Mouse (Mus musculus): ENCODE data around the gene Meis2.

The Meis2 gene

GRCm38 (mm10) chr2:116035345-116035744 lies 30.3 kb downstream of the Meis2 start:
- ChIA-PET POLR2A (interaction anchor here in 2 of 4 experiments (0.6 to 0.7 kb wide), 2 partner anchors 31 to 792 kb away, joined by 3 to 4 read pairs; no protein-coding TSS in a partner anchor), CTCF (no interaction called here)

GRCm38 (mm10) chr2:116028127-116028526 lies 37.5 kb downstream of the Meis2 start:
- CTCF ChIA-PET = interaction anchor here in 1 of 4 experiments (0.6 kb wide), 1 partner anchor 513 kb away, joined by 3 read pairs; no protein-coding TSS in a partner anchor

GRCm38 (mm10) chr2:116022876-116023275 lies 42.8 kb downstream of the Meis2 start:
- ChIA-PET POLR2A (no interaction called here), CTCF (no interaction called here)

More at GRCm38 (mm10) chr2:116028127-116028526, 37.5 kb downstream of the Meis2 start:
- POLR2A ChIA-PET = no interaction called here

GRCm38 (mm10) chr2:116021931-116022330 lies 43.7 kb downstream of the Meis2 start:
- ChIA-PET POLR2A (interaction anchor here in 2 of 4 experiments (1.1 to 3.2 kb wide), 6 partner anchors 11 to 103 kb away, joined by 3 to 26 read pairs (median 8); partner anchors contain the start of gene Meis2 (in 1 of the 2)), CTCF (no interaction called here)

- ChIA-PET CTCF (interaction anchor here in 2 of 4 experiments (0.6 to 1.0 kb wide), 2 partner anchors 46 to 711 kb away, joined by 3 read pairs; no protein-coding TSS in a partner anchor), POLR2A (interaction anchor here (0.6 to 3.2 kb wide), 24 partner anchors 10 to 913 kb away, joined by 3 to 32 read pairs (median 5); partner anchors contain the start of gene Meis2 (in 2 of the 4))
Measured at GRCm38 (mm10) chr2:116021046-116021445, 44.6 kb downstream of the Meis2 start.

GRCm38 (mm10) chr2:116020451-116020951 lies 45.1 kb downstream of the Meis2 start:
- CTCF ChIA-PET = interaction anchor here in 3 of 4 experiments (0.6 to 1.0 kb wide), 4 partner anchors 34 to 758 kb away, joined by 3 to 9 read pairs (median 3); no protein-coding TSS in a partner anchor
- POLR2A ChIA-PET = interaction anchor here (0.6 to 3.2 kb wide), 28 partner anchors 10 to 914 kb away, joined by 3 to 32 read pairs (median 5); partner anchors contain the start of gene Meis2 (in 2 of the 4)

GRCm38 (mm10) chr2:116019959-116020358 lies 45.7 kb downstream of the Meis2 start:
- CTCF ChIA-PET = interaction anchor here in 1 of 4 experiments (0.6 kb wide), 1 partner anchor 757 kb away, joined by 9 read pairs; no protein-coding TSS in a partner anchor
- POLR2A ChIA-PET = interaction anchor here (0.7 to 3.2 kb wide), 18 partner anchors 9 to 296 kb away, joined by 3 to 32 read pairs (median 4); partner anchors contain the start of gene Meis2 (in 2 of the 4)

- CTCF ChIA-PET = no interaction called here
- POLR2A ChIA-PET = interaction anchor here (0.8 to 3.2 kb wide), 10 partner anchors 9 to 47 kb away, joined by 3 to 32 read pairs (median 4); partner anchors contain the start of gene Meis2 (in 1 of the 4)
Measured at GRCm38 (mm10) chr2:116019466-116019794, 46.2 kb downstream of the Meis2 start.

- POLR2A ChIA-PET = interaction anchor here in 3 of 4 experiments (0.8 to 3.2 kb wide), 8 partner anchors 8 to 47 kb away, joined by 3 to 32 read pairs (median 9); partner anchors contain the start of gene Meis2 (in 1 of the 3)
- CTCF ChIA-PET = no interaction called here
Measured at GRCm38 (mm10) chr2:116018781-116019465, 46.7 kb downstream of the Meis2 start.

GRCm38 (mm10) chr2:116015520-116015919 lies 50.1 kb downstream of the Meis2 start:
- ChIA-PET CTCF (interaction anchor here in 1 of 4 experiments (0.6 kb wide), 1 partner anchor 1071 kb away, joined by 3 read pairs; no protein-coding TSS in a partner anchor), POLR2A (interaction anchor here in 1 of 4 experiments (0.6 kb wide), 1 partner anchor 35 kb away, joined by 3 read pairs; no protein-coding TSS in a partner anchor)

GRCm38 (mm10) chr2:116010469-116010868 lies 55.2 kb downstream of the Meis2 start:
- ChIA-PET CTCF (no interaction called here), POLR2A (interaction anchor here in 3 of 4 experiments (0.7 to 3.7 kb wide), 4 partner anchors 9 to 11 kb away, joined by 3 to 26 read pairs (median 4); no protein-coding TSS in a partner anchor)

- ChIA-PET POLR2A (interaction anchor here in 3 of 4 experiments (0.7 to 3.7 kb wide), 4 partner anchors 9 to 11 kb away, joined by 3 to 26 read pairs (median 4); no protein-coding TSS in a partner anchor), CTCF (no interaction called here)
Measured at GRCm38 (mm10) chr2:116010061-116010460, 55.6 kb downstream of the Meis2 start.

- ChIA-PET POLR2A (interaction anchor here in 3 of 4 experiments (0.7 to 3.7 kb wide), 3 partner anchors 11 to 609 kb away, joined by 4 to 26 read pairs (median 5); no protein-coding TSS in a partner anchor), CTCF (no interaction called here)
Measured at GRCm38 (mm10) chr2:116009097-116009970, 56.3 kb downstream of the Meis2 start.

- ChIA-PET POLR2A (no interaction called here), CTCF (no interaction called here)
Measured at GRCm38 (mm10) chr2:116002354-116002753, 63.3 kb downstream of the Meis2 start.

- ChIA-PET CTCF (interaction anchor here in 1 of 4 experiments (1.0 kb wide), 1 partner anchor 146 kb away, joined by 3 read pairs; no protein-coding TSS in a partner anchor), POLR2A (interaction anchor here in 1 of 4 experiments (1.0 kb wide), 1 partner anchor 9 kb away, joined by 5 read pairs; no protein-coding TSS in a partner anchor)
Measured at GRCm38 (mm10) chr2:116001352-116002138, 64.1 kb downstream of the Meis2 start.

- CTCF ChIA-PET = interaction anchor here in 1 of 4 experiments (0.7 kb wide), 1 partner anchor 25 kb away, joined by 6 read pairs; no protein-coding TSS in a partner anchor
- POLR2A ChIA-PET = interaction anchor here in 1 of 4 experiments (0.6 to 1.0 kb wide), 3 partner anchors 61 to 604 kb away, joined by 3 to 6 read pairs (median 3); no protein-coding TSS in a partner anchor
Measured at GRCm38 (mm10) chr2:116000514-116000913, 65.1 kb downstream of the Meis2 start.

GRCm38 (mm10) chr2:115998802-115999201 lies 66.8 kb downstream of the Meis2 start:
- POLR2A ChIA-PET = no interaction called here
- CTCF ChIA-PET = interaction anchor here in 1 of 4 experiments (0.5 kb wide), 1 partner anchor 390 kb away, joined by 5 read pairs; no protein-coding TSS in a partner anchor

Measured in embryonic stem cell, embryonic (primary cell).